Mouse (Mus musculus) retina, adult 2 months (tissue): Measurements from ENCODE around the gene Rapgef2.
A peak's percentile ranks its signal among the peaks of the same experiment; 100 is the strongest.
"Not testable (repeated sequence)": the region's sequence is repeated elsewhere in the genome, so short reads cannot be mapped to it uniquely, and the experiment has no call there.

Source experiments
- DNase-seq: peaks from one replicate; pipeline ENCODE4 v3.0.0-alpha.2; 2012; ENCODE audit warnings: low read depth, low spot score

Gene Rapgef2

DNA sequence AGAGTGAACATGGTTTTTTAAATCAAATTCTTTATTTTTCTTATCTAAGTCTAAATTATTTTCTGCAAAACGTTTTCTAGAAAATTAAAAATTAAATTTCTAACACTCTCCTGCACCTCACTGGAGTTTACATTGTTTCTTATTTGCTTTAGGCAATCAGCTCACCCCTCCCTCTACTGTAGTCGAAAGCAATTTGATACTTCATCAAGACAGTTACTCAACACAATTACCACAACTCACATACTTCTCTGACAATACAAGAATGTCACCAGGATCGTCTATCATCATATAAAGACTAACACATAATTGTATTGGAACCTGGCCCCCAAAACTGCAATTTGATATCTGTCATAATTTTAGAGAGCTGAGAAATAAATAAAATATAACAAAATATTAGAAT, 51.8 kb downstream of the Rapgef2 start:
- DNase-seq: no peak

DNA sequence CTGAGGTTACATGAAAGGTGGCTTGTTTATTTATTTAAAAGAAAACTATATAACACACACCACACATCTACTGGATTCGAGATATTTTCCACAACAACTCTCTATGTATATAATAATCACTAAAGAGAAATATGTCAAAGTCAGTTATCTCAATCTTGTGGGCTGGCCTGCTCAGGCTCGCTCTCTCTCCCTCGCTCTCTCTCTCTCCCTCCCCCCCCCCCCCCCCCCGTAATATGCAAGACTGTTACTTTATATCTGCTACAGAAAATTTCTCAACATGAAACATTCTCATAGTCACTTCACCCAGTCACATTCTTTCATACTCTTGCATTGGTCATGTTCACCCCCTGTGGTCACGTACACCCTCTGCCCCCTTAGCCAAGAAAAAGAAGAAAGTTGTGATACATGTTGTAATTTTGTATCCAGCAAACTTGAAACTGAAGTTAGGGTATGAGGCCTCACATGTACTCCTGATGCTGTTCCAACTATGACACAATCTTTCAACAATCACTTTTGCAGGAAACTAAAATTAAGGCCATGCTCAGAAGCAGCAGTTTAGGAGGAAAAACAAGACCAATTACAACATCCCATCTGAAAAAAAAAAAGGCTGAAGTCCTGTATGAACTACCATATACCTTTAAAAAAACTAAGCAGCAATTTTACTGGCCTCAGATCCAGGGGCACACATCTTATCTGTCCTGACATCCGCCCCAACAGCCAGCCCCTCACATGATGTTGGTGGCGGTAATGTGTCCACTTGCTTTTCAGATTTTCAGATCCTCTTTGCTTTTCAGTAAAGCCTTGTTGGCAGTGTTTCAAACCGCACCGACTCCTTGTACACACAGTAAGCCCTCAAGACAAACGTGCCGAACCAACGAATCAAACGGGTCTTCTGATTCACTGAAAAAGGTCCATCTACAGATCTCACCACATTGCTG, 52.6 kb downstream of the Rapgef2 start:
- no peak for DNase-seq

DNA sequence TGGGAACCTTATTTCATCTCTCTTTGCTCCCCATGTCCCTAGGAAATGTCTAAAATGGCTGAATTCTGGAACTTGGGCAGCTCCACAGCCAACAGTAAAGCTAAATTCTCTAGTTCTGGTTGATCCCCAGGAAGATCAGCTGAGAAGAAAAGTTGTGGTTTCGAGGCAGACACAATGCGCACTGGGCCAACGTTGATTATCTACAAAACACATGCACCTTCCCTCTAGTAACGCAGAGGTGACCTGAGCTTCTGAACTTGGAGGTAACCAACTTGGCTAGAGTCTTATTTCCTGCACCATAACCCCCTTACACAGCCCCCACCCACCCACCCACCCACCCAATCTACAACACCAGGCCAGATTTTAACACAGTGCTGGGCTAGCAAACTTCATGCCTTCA, 55.6 kb downstream of the Rapgef2 start:
- no peak for DNase-seq

DNA sequence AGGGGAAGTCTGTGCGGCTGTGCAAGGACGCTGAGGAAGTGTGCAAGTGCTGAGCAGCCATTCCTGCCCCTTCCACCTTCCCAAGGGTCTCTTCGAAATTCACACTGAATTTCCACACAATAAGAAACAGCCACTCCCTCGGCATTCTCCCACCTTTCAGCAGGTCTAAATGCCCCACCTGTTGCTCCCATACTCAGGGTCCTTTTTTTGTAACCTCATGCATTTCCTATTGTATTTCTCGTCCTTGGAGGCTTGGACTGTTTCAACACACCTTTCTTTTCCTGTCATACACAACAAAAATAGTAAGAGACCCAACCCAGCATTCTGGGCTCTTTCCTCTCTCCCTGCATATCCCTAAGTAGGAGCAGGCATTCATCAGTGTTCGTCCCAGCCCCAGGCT, 56.8 kb downstream of the Rapgef2 start:
- no peak for DNase-seq

- no peak for DNase-seq
Measured at GRCm38 (mm10) chr3:79228304-79228703, 58.0 kb downstream of the Rapgef2 start.

- no peak for DNase-seq
Measured at GRCm38 (mm10) chr3:79227356-79228088, 58.8 kb downstream of the Rapgef2 start.

DNA sequence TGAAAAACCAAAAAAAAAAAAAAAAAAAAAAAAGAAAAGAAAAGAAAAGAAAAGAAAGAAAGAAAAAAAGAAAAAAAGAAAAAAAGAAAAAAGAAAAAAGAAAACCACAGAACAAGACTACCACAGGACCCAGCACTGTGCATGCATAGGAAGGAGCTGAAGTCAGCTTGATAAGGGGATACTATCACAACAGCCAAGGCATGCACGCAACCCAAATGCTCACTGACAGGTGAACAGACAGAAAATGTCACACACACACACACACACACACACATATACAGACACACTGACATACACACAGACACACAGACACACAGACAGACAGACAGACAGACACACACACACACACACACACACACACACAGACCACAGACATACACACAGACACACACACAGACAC, 59.5 kb downstream of the Rapgef2 start:
- not testable (repeated sequence) for DNase-seq

- no peak for DNase-seq
Measured at GRCm38 (mm10) chr3:79225888-79226287, 60.4 kb downstream of the Rapgef2 start.

- DNase-seq: no peak
Measured at GRCm38 (mm10) chr3:79224352-79224751, 62.0 kb downstream of the Rapgef2 start.

GRCm38 (mm10) chr3:79223281-79223680, 63.0 kb downstream of the Rapgef2 start:
- no peak for DNase-seq

- DNase-seq: no peak
Measured at GRCm38 (mm10) chr3:79222192-79222960, 63.9 kb downstream of the Rapgef2 start.

GRCm38 (mm10) chr3:79221296-79222191, 64.8 kb downstream of the Rapgef2 start:
- peak; percentile 53 for DNase-seq

DNA sequence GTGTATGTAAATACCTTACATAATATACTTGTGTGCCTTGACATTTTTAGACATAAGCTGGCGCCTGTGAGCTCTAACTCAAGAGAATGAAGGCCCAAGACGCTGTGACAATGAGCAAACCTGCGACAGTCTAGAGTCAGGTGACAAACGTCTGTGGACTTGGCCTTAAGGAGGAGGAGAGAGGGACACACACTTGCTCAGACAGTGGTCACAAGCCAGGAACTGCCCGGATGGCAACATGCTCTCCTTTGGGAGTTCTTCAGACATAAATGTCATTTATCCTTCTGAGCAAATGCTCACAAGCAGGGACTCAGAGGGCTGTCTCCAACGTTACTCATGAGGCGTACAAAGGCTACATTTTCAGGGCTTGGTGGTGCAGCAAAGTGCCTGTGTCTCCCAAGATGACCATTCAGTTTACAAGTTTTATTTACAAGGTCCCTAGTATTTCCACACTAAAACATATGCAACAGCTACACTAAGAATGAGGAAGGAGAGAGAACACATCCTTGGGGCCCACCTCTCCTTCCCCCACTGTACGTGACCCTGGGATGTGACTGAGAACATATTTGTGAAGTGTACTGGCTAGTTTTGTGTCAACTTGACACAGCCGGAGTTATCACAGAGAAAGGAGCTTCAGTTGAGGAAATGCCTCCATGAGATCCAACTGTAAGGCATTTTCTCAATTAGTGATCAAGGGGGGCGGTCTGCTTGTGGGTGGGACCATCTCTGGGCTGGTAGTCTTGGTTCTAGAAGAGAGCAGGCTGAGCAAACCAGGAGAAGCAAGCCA, 67.0 kb downstream of the Rapgef2 start:
- DNase-seq: no peak

- no peak for DNase-seq
Measured at GRCm38 (mm10) chr3:79218566-79219051, 67.7 kb downstream of the Rapgef2 start.

DNA sequence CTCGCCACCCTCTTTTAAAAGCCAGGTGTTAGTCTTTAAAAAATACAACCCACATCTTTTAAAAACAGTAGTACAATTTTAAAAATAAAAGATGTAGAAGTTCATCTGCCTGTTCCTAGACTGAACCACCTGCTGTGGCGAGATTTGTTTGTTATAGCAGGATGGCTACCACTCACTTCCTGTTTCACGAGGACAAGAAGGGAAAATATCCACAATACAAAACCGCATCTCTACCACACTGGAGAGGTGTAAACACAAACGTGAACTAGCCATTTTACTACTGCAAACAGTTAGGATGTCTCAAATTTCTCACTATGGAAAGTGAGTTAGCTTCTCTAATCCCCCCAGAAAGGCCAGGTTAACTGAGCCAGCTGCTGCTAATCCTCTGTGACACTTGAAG, 76.1 kb downstream of the Rapgef2 start:
- no peak for DNase-seq

GRCm38 (mm10) chr3:79207216-79207615, 79.1 kb downstream of the Rapgef2 start:
- no peak for DNase-seq

DNA sequence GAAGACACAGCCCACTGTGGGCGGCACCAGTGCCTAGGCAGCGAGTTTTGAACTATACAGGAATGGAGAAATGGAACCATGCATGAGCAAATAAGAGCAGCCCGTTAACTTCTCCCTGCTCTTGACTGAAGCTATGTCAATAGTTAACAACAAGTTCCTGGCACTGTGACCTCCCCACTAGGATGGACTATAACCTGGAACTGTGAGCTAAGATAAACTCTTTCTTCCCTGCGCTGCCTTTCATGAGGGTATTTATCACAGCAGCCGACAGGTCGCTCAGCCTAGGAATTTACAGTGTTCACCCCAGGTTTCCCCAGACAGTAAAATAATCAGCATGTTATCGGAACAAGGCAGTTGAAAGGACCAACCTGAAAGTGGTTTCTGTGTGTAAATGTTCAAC, 79.8 kb downstream of the Rapgef2 start:
- no peak for DNase-seq

DNA sequence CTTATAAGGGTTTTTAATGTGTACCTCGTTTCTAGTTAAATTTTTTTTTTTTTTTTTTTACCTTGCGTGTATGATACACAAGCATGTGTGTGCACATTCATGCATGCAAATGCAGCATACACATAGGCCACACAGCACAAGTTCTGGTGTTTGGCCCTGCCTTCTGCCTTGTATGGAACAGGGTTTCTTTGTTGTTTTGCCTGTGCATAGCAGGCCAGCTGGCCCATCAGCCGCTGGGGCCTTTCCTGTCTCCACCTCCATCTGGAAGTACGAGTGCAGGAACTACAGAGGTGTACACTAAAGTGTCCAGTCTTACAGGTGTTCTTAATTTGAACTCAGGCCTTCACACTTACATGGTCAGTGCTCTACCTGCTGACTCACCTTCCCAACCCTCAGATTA, 80.3 kb downstream of the Rapgef2 start:
- no peak for DNase-seq

DNA sequence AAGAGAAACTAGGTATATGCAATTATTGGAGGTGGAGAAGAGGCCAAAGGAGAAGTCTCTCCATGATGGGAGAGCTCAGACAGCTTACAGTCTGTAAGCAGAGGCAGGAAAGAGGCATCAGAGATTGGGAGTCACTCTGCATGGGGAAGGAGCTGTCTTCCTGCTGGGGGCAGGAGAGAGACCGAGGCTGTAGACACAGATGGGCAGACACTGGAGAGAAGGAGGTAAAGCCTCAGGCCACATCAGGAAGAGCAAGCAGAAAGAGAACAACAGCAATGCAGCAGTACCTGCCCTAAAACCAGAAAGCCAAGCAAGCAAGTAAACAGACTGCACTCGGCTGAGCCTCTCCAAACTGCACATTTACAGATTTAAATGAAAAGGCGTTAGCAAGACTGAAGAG, 81.2 kb downstream of the Rapgef2 start:
- DNase-seq: no peak

DNA sequence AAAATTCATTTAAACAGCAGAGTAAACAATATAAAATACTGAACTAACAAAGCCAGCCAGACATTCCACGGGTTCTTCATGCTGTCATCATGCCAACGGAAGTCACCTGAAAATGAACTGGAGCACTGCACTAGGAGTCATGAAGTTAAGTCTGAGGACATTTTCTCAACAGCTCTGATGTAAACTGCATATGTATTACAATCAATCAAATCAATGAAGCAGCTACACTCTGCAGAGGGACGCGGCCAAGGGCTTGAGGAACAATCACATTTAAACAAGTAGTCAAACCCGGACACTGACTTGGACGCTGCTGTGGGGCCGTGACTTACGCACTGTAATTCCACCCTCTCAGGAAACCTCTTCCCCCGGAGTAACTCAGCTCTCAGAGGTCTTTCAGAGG, 82.1 kb downstream of the Rapgef2 start:
- no peak for DNase-seq
